Mouse (Mus musculus) kidney, postnatal 0 days (tissue): ENCODE data around the gene Zfy1. TPM values are rescaled to one million over a fixed set of nuclear protein-coding genes. Genes with fewer than 3 reads are reported as not detected.
"Not testable (repeated sequence)": the region's sequence is repeated elsewhere in the genome, so short reads cannot be mapped to it uniquely, and the experiment has no call there.

ENCODE experiments used
- ATAC-seq: fragments of 200-750 bp; cut with Nextera tagmentation; replicated peaks from 2 replicates; pipeline ENCODE4 v1.8.0; 2017; ENCODE audit warnings: low read depth, moderate number of reproducible peaks, moderate TSS enrichment, moderate library complexity; ENCODE audit not compliant: low FRiP score
- DNase-seq: peaks from one replicate; pipeline ENCODE4 v3.0.0-alpha.2; 2016; ENCODE audit warnings: low spot score
- H3K27ac ChIP-seq: fragments of 300-500 bp; sonication (generic); 2 replicates; pipeline ENCODE4 v1.5.1; 2014; ENCODE audit warnings: mild to moderate bottlenecking
- H3K27me3 ChIP-seq: fragments of 300-500 bp; sonication (generic); 2 replicates; pipeline ENCODE4 v1.6.1; 2014; ENCODE audit warnings: low read length, mixed read lengths; ENCODE audit not compliant: insufficient read depth
- H3K36me3 ChIP-seq: fragments of 300-500 bp; sonication (generic); 2 replicates; pipeline ENCODE4 v1.6.1; 2014; ENCODE audit warnings: low read length, mixed read lengths; ENCODE audit not compliant: insufficient read depth
- H3K4me1 ChIP-seq: fragments of 300-500 bp; sonication (generic); replicated peaks from 2 replicates; pipeline ENCODE4 v1.6.1; 2014; ENCODE audit warnings: antibody characterized with exemption, low read length, mixed read lengths; ENCODE audit not compliant: insufficient read depth
- H3K4me2 ChIP-seq: fragments of 300-500 bp; sonication (generic); 2 replicates; pipeline ENCODE4 v1.6.1; 2014; ENCODE audit warnings: mild to moderate bottlenecking, low read length, moderate library complexity, mixed read lengths
- H3K4me3 ChIP-seq: fragments of 300-500 bp; sonication (generic); replicated peaks from 2 replicates; pipeline ENCODE4 v1.5.1; 2014; ENCODE audit warnings: low read depth, low read length
- H3K9ac ChIP-seq: fragments of 300-500 bp; sonication (generic); 2 replicates; pipeline ENCODE4 v1.6.1; 2014; ENCODE audit warnings: low read depth, low read length
- H3K9me3 ChIP-seq: fragments of 300-500 bp; sonication (generic); replicated peaks from 2 replicates; pipeline ENCODE4 v1.6.1; 2016; ENCODE audit warnings: low read length, inconsistent platforms, mixed read lengths
- CTCF ChIP-seq: IDR thresholded peaks from 2 replicates; pipeline ENCODE4 v1.5.1; 2016; ENCODE audit warnings: antibody characterized with exemption, low read depth, mild to moderate bottlenecking, moderate library complexity
- WGBS: fragments of 180-500 bp; shearing (Covaris S2); extraction: QIAGEN DNeasy Blood & Tissue Kit; methylation state at CpG from one replicate; pipeline ENCODE4 v1.1.7; 2014; 5-methylcytosine and 5-hydroxymethylcytosine counted together
- polyA plus RNA-seq: library from polyadenylated mRNA; unstranded; fragments of >200 nt; fragmentation: Nextera tagmentation; extraction: Ambion mirVana; gene quantifications from 2 replicates; pipeline ENCODE4 v1.2.1, GENCODE M21; 2015

Zfy1 gene
- polyA plus RNA-seq: not detected in 2 replicates

GRCm38 (mm10) chrY:797309-797708 is at the start of gene Zfy1:
TSS of gene Zfy1 (minus strand) at chrY:797409.
- not testable (repeated sequence) for H3K4me3 ChIP-seq, H3K4me1 ChIP-seq, H3K4me2 ChIP-seq, H3K27me3 ChIP-seq, ATAC-seq, H3K27ac ChIP-seq, H3K36me3 ChIP-seq, H3K9ac ChIP-seq, H3K9me3 ChIP-seq, DNase-seq
- WGBS: no CpG with 5 or more reads among the region's 11 CpGs

GRCm38 (mm10) chrY:818396-818795 is 21.2 kb upstream of the Zfy1 start, which contains the start of gene Uba1y:
TSS of gene Uba1y (plus strand) at chrY:818649.
- H3K9ac ChIP-seq: no peak within 1 kb of the TSS
- DNase-seq (no peak), ATAC-seq (no peak)
- H3K4me3 ChIP-seq: no peak within 1 kb of the TSS
- no peak for TF ChIP-seq CTCF
- no peaks in the 10 kb centered on the region for H3K4me1 ChIP-seq
- H3K9me3 ChIP-seq: no peaks in the 10 kb centered on the region
- no peak within 1 kb of the TSS for H3K27ac ChIP-seq
- no peaks in the 10 kb centered on the region for H3K36me3 ChIP-seq
- WGBS: 93% methylated on average over 3 of the region's 15 CpGs
- no peak within 1 kb of the TSS for H3K4me2 ChIP-seq
- no peaks in the 10 kb centered on the region for H3K27me3 ChIP-seq

DNA sequence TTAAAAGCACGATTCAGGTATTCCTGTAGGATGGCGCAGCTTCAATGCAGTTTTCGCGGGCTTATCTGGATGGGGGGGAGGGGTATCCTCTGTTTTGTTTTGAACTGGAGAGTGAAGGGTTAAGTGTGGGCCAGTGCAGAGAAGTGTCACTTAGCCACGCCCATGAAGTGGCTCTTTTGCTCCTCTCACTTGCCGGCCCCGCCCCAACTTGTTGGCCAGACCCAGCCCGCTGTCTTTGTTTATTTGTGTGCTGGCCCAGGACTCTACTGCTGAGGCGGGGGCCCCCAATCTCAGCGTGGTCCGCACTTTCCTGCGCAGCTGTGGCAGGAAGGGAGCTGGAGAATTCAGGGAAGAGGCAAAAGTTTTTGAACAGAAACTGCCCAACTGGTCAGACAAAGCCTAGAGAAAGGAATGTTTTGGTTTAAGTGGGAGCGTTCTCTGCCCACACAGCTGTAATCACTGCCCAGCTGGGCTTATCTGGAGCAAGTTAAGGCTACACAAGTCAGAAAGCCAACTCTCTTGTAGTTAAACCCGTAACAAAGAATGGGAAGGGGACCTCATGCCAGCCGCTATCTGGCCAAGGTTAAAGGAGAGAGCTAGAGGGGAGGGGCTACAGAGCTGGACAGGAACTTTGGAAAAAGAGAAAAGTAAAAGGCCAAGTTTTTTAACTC is 11.9 kb upstream of the Zfy1 start:
- no peak overlapping the region for H3K27ac ChIP-seq
- WGBS: 0% methylated on average over 2 of the region's 15 CpGs
- H3K4me1 ChIP-seq: no peaks in the 10 kb centered on the region
- no peak overlapping the region for H3K9ac ChIP-seq
- peak overlapping the region; percentile 32 for H3K4me2 ChIP-seq
- DNase-seq (peak; percentile 78), ATAC-seq (peak; percentile 95)
- no peaks in the 10 kb centered on the region for H3K36me3 ChIP-seq
- 0 out of 2 replicates have a peak overlapping the region, but pooled peaks have one; percentile 11 for H3K4me3 ChIP-seq
- no peaks in the 10 kb centered on the region for H3K27me3 ChIP-seq
- TF ChIP-seq CTCF: no peak
- no peaks in the 10 kb centered on the region for H3K9me3 ChIP-seq

Other genes with a start within 250 kb of the Zfy1 start
- not detected in 2 replicates for gene Uba1y, start 21.2 kb upstream of the Zfy1 start, polyA plus RNA-seq
- gene Kdm5d, start 100.4 kb upstream of the Zfy1 start, polyA plus RNA-seq: 12.6 TPM in 2 replicates
- gene Eif2s3y, start 213.1 kb upstream of the Zfy1 start, polyA plus RNA-seq: 75.2 and 76.0 TPM in 2 replicates